Mouse (Mus musculus): ENCODE measurements around the gene Cep41.

GRCm38 (mm10) chr6:30695124-30695523 is 1.6 kb upstream of the Cep41 start:
- TF ChIP-seq POLR2A (IDR thresholded peaks at IDR 0.05; ENCODE audit: control insufficient read depth, extremely low read depth, insufficient read depth, low read length, poor library complexity): no peak
- TF ChIP-seq CTCF (IDR thresholded peaks at IDR 0.05; ENCODE audit: borderline replicate concordance, control insufficient read depth, extremely low read depth, insufficient read depth, low read length, poor library complexity): no peak
